Mouse (Mus musculus): ENCODE results near the gene Nes.

Nes gene

DNA sequence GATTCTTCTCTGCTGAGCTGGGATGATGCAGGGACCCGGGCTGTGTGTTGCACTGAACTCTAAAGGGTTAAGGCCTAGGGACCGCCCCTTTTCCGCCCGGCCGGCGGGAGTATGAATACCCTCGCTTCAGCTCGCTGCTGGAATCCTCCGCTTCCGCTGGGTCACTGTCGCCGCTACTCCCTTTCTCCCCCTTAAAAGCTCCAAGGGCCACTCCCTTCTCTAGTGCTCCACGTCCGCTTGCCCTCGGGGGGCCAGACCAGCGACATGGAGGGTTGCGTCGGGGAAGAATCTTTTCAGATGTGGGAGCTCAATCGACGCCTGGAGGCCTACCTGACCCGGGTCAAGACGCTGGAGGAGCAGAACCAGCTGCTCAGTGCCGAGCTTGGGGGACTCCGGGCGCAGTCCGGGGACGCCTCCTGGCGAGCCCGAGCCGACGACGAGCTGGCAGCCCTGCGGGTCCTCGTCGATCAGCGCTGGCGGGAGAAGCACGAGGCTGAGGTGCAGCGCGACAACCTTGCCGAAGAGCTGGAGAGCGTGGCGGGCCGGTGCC, at the start of gene Nes:
Gene Nes (plus strand): TSS at position 140 of the 550 bp plus-strand sequence.
- DNase-seq: peak; percentile 79

DNA sequence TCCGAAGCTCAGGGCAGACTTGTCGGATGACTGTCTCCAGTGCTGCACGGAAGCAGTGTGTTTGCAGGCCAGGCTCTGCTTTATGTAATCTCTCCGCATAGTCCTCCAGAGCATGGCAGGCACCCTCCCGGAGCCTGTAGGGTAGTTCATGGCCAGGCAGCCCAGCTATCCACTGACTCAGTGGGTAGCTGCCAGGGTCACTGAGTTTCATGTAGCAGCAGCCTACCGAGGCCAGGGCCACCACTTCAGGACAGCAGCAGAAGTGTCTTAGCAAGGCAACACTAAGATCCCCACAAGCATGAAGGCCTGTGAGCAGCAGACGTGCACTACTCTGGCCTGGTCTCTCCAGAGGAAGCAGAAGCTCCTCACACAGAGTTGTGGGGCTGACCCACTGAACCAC, 45.9 kb upstream of the Nes start:
- DNase-seq: no peak

DNA sequence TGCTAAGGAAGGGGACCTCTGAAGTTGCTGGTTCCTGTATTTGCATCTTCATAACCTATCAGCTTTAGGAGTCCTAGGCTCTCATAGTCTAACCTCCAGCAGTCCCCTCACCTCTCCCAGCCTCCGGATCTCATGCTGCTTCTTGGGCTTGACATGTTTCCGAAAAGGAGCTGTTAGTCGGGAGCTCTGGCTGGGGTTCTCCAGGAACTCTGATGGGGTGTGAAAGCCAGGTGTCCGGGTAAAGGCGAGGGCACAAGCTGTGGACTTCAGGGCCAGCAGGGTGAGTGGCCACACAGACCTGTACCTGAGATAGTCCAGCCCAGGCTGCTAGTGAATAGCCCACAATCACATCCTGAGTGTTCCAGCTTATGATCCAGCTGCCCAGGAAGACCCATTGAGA, 43.4 kb upstream of the Nes start:
- no peak for DNase-seq

DNA sequence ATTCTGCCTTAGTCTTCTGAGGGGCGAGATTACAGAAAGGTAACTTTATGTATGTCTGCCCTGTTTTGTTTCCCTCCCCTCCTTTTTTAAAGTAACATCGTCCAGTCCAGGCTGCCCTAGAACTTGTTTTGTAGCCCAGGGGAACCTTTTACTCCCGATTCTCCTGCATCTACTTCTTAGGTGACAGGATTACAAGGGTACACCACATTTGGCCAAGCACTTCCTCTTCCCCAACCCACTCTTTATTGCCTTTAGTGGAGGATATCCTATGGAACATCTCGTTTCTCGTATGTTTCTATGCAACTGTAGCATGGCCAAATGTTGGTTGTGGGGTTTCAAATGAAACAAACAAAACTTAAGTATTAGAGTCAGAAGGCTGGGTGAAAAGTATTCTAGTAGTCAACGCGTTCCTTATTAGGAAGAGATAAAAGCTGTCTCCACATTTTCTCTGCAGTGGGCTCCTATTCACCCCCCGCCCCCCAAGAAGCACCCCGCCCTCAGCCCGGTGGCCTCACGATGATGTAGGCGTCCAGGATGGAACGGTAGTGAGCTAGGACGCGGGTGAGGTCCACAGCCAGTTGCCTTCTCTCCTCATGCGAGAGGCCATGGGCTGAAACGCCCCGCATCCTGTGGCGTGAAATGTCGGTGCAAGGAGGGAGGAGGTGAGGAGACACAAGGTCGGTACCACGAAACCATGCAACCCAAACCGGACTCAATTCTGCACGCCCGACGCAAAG, 41.4 kb upstream of the Nes start:
- no peak for DNase-seq

DNA sequence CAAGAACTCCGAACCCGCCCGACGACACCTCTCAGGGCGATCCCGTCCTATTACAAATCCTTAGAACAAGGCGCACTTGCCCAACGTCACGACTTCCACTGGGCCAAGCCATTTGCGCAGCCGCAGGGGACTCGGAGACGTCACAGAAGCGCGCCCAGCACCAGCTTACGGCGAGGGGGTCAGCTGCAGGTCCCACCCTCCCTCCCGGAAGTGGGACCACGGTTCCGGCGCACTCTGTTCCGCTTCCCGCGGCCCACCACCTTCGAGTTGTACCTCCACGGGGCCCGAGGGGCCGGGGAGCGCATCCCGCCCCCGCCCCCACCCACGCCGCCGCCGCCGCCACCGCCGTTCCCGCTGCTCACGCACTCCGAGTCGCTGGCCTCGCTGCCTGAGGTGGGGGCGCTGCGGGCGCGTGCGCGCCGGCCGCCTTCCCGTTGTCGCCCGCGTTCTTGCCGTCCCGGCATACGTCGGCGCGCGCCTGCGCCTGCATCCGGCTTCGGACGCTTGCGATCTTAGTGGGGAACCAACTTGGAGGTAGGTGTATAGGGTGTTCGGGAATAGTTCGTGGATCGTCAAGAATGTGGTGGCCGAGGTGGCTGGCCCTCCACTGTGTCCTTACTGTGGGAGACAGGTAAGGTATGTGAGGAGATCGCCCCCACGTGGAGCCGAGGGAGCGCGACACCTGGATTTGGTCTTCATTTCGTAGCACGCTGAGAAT, 40.6 kb upstream of the Nes start, which contains the start of the genes Isg20l2 and Rrnad1:
Gene Isg20l2 (plus strand): TSS at position 237 of the 718 bp plus-strand sequence.
Gene Rrnad1 (minus strand): TSS at position 640 of the 718 bp plus-strand sequence.
- peak; percentile 98 for DNase-seq

DNA sequence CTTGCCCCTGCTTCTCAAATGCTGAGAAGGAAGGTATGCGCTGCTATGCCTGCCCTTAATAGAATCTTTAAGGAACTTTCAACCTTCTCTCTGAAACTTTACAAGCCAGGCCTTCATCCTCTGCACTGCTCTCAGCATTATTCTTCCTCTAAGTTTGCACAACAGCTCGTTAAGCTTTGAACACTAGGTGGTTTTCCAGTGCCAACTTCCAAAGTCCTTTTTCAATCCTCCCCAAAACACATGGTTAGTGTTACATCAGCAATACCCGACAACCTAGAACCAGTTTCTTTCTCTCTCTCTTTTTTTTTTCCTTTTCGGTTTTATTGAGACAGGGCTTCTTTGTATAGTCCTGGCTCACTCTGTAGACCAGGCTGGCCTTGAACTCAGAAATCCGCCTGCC, 36.9 kb upstream of the Nes start:
- DNase-seq: no peak

DNA sequence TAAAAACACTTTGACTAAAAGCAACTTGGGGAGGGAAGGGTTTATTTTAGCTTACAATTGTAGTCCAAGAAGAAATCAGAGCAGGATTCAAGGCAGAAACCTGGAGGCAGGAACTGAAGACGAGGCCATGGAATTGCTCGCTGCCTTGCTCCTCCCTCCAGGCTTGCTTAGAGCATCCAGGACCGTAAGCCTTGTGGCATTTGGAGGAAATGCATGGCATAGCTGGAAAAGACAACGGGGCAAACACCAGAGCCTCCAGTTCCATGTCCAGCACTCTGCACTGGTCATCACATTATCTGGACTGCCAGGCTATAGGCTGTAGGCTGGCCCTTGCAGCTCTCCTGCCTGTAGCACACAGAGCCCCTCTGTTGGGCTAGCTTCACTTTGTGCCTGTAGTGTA, 36.4 kb upstream of the Nes start:
- DNase-seq: no peak

DNA sequence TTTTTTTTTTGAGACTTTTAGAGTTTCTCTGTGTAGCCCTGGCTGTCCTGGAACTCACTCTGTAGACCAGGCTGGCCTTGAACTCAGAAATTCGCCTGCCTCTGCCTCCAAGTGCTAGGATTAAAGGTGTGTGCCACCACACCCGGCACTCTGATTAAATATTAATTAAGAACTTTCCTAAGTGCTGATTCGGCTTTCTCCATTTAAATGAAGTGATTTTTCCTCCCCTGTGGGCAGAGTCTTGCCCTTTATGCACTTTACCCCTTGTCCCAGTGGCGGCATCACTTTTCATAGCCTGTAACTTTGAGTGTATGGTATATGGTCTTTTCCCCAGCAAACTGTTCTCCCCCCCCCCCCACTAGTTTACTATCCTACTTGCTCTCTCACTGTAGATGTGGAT, 35.7 kb upstream of the Nes start:
- no peak for DNase-seq

DNA sequence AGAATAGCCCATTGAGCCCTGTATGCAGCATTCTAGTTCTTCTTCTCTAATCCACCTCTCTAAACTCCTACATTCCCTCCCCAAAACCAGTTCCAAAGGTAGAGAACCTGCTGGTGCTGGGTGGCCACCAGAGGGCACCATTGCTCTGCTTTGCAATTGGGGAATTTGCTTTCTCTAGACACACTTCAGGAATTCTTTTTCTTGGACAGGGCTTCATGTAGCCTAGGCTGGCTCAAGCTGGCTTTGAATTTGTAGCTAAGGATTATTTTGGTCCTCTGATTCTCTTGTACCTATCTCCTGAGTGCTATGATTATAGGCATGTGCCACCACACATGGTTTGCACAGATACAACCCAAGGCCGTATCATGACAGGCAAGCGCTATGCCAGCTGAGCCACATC, 35.1 kb upstream of the Nes start:
- peak; percentile 81 for DNase-seq

DNA sequence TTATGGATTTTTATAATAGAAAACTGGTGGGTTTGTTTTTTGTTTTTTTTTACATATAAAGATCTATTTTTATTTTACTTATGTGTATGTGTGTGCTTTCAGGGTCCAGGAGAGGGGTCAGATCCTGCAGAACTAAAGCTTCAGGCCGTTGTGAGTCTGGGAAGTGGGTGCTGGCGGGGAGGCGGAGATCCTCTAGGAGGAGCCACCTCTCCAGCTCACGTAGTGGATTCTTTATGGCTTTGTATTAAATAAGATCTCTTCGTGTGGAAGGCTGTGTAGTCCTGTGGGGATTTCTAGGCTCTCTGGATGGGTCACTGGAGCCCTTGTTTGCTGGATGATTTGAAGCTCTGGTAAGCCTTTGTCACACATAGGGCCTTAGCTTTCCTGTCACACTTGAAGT, 30.3 kb upstream of the Nes start:
- DNase-seq: no peak

DNA sequence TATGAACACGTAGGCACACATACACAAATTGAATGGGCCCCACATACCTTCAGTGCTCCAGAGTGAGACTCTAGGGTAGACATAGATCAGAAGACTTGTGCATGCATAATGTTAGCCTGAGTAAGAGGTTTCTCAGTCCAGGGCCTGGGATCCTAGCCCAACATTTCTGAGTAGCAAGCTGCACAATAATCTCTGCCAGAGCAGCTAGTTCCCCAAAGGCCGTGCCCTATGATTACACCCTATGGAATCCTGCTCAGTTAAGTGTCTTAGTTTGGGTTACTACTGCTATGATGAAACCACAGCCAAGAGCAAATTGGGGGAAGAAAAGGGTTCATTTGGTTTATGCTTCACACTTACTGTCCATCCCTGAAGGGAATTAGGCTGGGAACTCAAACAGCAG, 28.4 kb upstream of the Nes start:
- DNase-seq: no peak

DNA sequence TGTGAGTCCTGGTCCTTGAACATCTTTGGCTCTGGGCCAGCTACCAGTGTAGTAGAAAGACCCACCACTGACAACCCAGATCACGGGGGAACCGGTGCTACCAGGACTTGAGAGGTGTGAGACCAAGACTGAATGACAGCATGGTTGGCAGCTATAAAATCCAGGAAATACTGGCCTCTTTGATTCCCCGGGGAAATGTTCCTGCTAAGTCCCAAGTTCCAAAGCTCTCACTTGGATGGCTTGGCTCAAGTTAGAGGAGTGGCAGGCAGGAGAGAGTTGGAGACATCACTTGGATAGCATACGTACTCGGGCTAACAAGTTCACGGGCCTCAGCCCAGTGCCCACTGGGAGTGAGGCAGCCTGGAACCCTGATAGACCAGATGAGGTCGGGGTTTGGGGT, 27.3 kb upstream of the Nes start:
- DNase-seq: no peak

DNA sequence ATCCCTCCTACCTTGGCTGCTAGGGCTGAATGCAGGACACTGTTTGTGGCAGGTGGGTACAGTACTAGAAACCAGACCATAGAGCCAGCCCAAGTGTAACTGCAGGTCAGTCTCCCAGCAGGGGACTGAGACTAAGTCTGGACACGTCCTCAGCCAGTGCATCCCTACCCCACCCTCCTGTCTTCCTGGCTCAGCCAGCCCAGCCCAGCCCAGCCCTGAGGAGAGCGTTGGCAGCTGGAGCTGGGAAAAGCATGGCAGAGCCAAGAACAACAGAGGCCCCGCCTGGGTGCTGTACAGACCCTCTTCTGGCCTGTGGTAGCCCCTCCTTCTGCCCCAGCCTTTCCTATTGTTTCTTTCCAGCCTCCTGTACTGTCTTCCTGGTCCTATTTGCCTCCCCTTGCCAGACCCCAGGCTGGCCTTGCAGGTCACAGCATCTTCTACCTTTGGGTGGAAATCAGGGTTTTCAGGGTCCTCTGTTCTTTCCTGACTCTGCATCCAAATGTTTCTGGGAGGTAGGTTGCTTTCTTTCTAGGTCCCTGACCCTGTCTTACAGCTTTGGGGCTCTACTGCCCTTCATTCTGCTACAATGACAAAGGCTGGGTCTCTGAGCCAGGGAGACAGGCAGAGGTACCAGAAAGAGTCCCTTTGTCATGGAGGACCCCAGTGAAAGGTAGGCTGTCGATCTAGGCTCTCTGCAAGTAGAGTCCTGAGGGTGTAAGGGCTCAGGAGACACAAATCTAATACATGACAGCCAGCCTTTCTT, 25.9 kb upstream of the Nes start:
- DNase-seq: no peak

DNA sequence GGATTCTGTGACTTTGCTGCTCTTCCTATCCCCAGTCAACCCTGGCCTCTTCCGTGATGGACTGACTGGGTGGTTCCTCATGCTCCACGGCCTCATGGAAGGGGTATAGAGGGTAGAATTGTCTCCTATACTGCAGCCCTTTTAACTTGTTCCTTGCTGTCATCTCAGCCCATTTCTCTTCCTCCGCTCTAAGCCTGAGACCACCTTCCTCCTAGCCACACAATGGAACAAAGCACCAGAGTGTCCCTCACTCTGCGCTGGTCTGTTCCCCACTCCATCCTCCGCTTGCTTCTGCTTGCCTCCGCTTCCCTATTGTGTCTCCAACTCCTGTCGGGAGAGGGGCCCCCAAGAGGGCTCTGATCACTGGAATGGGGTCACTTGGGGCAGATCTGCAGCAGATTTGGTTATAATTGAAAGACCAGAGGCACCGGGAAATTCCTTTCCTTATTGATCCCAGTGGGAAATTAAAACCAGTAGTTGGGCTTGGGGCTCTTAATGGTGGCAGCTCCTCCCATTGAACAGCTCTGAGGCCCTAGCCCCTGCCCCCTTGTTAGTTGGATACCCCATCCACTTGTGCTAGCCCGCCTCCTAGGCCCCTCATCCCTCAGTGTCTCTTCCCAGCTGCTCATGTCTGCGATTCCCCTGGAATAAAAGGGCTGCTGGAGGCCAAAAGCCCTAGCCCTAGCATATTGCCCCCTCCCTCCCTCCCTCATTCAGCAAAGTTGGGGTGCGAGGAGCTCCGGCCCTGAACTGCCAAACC, 24.9 kb upstream of the Nes start:
- no peak for DNase-seq

DNA sequence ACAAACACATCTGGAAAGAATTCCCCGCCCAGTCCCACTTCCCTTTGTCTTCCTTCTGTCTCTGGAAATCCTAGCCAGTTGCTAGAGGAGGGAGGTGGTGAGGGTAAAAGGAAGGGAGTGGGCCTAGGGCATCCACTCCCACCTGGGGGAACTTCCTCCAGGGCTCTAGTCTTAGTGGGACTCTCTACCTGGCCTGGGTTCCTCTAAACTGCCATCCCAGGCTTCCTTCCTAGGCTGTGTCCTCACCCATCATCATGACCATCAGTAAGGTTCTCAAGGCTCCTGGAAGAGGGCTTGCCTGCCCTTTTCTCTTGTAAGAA, 24.4 kb upstream of the Nes start:
- DNase-seq: no peak

DNA sequence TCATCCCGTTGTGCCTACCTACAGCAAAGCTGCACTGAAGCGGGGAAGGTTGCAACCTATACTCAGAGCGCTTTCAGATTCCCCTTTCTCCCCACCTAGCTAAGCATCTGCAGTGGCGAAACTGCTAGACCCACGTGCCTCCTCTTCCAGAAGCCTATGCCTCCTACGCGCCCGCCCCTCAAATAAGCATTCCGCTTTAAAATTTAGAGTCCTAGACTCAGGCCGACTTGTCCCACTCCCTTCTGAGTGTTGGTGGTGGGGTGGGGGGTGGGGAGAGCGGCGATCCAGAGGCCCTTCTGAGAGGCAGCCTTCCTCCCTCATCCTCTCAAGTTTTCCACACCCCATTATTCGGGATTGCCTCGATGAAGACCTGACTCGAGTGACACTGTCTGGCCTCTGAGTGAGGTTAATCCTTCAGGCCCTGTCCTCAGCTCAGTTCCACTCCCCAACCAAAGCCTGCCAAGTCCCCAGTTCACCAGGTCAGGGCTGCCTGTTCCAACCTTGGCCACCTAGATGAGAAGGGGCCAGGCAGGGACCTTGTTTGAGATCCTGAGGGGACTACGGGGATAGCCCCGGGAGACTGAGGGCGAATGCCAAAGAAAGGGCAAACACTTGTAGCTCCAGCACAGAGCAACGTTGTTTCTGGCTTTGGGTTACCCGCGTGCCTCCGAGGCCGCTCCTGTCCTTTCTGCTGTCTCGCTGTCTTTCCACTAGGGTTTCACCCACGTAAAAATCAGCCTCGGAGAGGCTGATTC, 23.6 kb upstream of the Nes start:
- no peak for DNase-seq

DNA sequence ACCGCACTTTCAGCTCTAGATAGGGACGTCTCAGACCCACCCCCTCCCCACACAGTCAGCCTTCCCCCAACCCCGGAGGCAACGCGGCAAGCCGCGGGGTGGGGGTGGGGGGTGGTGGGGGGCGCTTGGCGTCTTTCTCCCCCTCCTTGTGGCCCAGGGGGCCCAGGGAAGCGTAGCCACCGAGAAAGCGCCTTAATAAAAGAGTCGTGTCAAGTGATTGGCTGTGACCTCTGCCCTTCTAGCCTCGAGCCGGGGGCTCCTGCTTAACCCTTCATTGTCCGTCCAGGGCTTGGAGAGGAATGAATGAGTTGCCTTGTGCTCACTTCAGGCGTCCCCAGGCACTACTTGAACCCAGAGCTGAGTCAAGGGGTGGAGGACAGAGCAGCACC, 23.1 kb upstream of the Nes start:
- no peak for DNase-seq

DNA sequence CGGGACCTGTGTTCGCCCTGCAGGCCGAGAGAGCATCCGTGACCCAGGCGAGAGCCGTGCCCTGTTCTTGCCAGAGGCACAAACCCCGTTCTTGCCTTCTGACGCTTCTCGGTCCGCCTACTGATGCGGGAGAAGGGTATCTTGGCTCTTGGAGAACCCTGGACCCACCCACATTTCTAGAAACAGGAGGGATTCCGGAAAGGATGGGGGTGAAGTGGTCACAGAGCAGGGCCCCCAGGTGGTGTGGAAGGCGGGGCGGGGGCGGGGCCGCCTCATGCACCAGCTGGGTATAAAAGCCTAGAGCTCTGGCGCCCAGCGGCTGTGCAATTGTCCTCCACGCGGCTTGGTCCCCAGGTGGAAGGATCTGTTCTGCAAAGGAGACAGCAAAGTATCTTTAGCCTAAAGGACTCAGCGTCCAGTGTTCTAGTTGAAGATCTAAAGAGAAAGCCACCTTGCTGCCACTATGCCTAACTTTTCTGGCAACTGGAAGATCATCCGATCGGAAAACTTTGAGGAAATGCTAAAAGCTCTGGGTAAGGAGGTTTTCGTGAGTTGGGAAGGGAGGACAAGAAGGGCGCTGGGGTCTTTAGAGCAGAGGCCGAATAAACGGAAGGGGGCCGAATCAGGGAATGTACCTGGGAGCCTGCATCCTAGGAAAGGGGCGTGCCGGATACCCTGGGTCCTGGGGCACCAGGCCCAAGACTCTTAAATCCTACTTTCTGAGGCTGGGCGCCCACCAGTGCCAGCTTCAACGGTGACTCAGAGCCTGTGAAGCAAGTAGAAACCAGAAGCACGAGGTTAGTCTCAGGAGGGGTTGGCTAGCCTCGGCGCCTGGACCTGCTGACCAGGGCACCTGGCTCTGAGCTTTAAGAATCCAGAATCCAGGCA, 22.3 kb upstream of the Nes start, which contains the start of gene Crabp2:
Gene Crabp2 (plus strand): TSS at position 289 of the 888 bp plus-strand sequence.
- DNase-seq: no peak

DNA sequence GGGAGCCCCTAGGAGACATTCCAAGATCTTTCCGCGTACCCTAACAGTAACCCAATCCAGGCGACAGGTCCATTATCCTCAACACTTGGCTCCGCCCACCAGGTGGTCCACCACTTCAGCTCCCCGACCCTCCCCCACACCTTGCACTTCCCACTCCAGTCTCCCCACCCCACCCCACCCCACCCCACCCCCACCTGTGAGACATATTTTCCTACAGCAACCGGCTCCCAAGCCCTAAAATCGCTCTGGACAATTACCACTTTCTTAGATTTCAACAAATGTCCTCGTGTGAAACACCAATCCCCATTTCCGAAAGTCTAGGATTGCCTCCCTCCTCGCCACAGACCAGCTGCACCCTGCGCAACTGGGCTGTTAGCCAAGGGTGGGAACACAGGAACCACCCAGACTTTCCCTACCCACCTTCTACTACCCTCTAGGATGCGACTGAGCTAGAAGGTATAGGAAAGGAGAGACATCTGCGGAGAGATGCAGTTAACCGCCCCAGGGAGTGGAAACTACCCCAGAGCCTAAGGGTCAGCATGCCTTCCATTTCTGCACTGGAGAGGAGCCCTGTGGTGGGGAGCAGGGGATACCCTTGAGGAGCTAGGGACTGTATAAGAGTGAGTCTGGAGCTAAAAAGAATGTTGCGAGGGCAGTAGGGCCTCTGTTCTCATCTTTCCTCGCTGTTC, 21.5 kb upstream of the Nes start:
- no peak for DNase-seq

DNA sequence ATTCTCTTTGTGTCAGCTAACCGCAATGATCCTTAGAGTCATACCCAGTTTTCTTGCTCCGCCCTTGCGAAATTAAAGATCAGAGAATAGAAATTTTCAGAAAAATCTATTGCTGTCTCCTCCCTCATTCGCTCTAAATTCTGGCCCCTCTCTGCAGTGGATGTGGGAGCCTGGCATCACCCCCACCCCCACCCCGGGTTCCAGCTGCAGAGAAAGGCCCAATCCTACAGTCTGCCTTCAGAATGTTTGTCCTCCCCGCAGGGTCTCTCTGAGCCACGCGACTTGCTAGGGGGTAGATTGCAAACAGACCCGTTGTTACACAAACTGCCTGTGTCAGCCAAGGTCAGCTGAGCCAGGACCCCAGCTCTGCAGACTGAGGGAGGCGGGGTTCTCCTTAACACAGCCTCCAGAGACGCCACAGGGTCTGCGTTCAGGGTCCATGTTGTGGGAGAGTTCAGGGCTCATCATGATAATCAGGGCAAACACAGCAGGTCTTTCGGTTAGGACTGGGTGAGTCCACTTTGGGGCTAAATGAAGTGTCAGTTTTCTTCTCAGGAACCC, 20.8 kb upstream of the Nes start:
- DNase-seq: no peak
